Mouse (Mus musculus) lung, postnatal 0 days (tissue): ENCODE results near the gene Hmbs. TPM values are rescaled to one million over a fixed set of nuclear protein-coding genes. Genes with fewer than 3 reads are reported as not detected.

Experiments
- ATAC-seq: fragments of 200-750 bp; cut with Nextera tagmentation; 2 replicates; pipeline ENCODE4 v1.8.0; 2017; ENCODE audit warnings: moderate library complexity
- DNase-seq: peaks from one replicate; pipeline ENCODE4 v3.0.0-alpha.2; 2016; ENCODE audit warnings: low spot score
- H3K27ac ChIP-seq: fragments of 300-500 bp; sonication (generic); 2 replicates; pipeline ENCODE4 v1.5.1; 2014; ENCODE audit warnings: antibody characterized with exemption, mild to moderate bottlenecking, low read length, mixed read lengths
- H3K27me3 ChIP-seq: fragments of 300-500 bp; sonication (generic); replicated peaks from 2 replicates; pipeline ENCODE4 v1.6.1; 2014; ENCODE audit warnings: low read length, mixed read lengths; ENCODE audit not compliant: insufficient read depth
- H3K36me3 ChIP-seq: fragments of 300-500 bp; sonication (generic); 2 replicates; pipeline ENCODE4 v1.6.1; 2014; ENCODE audit warnings: low read length, mixed read lengths; ENCODE audit not compliant: insufficient read depth
- H3K4me1 ChIP-seq: fragments of 300-500 bp; sonication (generic); 2 replicates; pipeline ENCODE4 v1.6.1; 2014; ENCODE audit warnings: antibody characterized with exemption, low read depth, low read length, mixed read lengths; ENCODE audit not compliant: insufficient read depth
- H3K4me2 ChIP-seq: fragments of 300-500 bp; sonication (generic); replicated peaks from 2 replicates; pipeline ENCODE4 v1.6.1; 2014; ENCODE audit warnings: low read depth, mild to moderate bottlenecking, low read length, moderate library complexity, mixed read lengths
- H3K4me3 ChIP-seq: fragments of 300-500 bp; sonication (generic); 2 replicates; pipeline ENCODE4 v1.5.1; 2014; ENCODE audit warnings: low read depth, low read length
- H3K9ac ChIP-seq: fragments of 300-500 bp; sonication (generic); replicated peaks from 2 replicates; pipeline ENCODE4 v1.6.1; 2014; ENCODE audit warnings: low read depth, mild to moderate bottlenecking
- H3K9me3 ChIP-seq: fragments of 300-500 bp; sonication (generic); 2 replicates; pipeline ENCODE4 v1.6.1; 2016; ENCODE audit warnings: low read length, mixed read lengths
- CTCF ChIP-seq: IDR thresholded peaks from 2 replicates; pipeline ENCODE4 v1.5.1; 2016; ENCODE audit warnings: antibody characterized with exemption, mild to moderate bottlenecking
- EP300 ChIP-seq: IDR thresholded peaks from 2 replicates; pipeline ENCODE4 v1.6.1; 2016; ENCODE audit warnings: antibody characterized with exemption, mild to moderate bottlenecking, control low read depth
- WGBS: fragments of 180-500 bp; shearing (Covaris S2); extraction: QIAGEN DNeasy Blood & Tissue Kit; methylation state at CpG from one replicate; pipeline ENCODE4 v1.1.7; 2014; 5-methylcytosine and 5-hydroxymethylcytosine counted together
- polyA plus RNA-seq: library from polyadenylated mRNA; unstranded; fragments of >200 nt; fragmentation: Nextera tagmentation; extraction: Ambion mirVana; gene quantifications from 2 replicates; pipeline ENCODE4 v1.2.1, GENCODE M21; 2015

The Hmbs gene
- polyA plus RNA-seq, 1 experiment from 2014 or later, result 59.3 TPM

GRCm38 (mm10) chr9:44347621-44348020 lies 3.6 kb upstream of the Hmbs start:
- ATAC-seq (no peak), DNase-seq (no peak)
- no peaks in the 10 kb centered on the region for H3K27me3 ChIP-seq
- WGBS, result 74% methylated on average over 4 of the region's 4 CpGs
- H3K27ac ChIP-seq, result no peak overlapping the region
- H3K4me2 ChIP-seq, result no peak overlapping the region
- H3K9me3 ChIP-seq, result no peaks in the 10 kb centered on the region
- no peak overlapping the region for H3K4me3 ChIP-seq
- peaks cover 8% of the 10 kb centered on the region; the same call in 1 of the 2 replicates for H3K4me1 ChIP-seq
- H3K9ac ChIP-seq, result no peak overlapping the region
- no peak for TF ChIP-seq EP300
- no peak for TF ChIP-seq CTCF
- peaks cover 24% of the 10 kb centered on the region; the same call in 1 of the 2 replicates for H3K36me3 ChIP-seq

DNA sequence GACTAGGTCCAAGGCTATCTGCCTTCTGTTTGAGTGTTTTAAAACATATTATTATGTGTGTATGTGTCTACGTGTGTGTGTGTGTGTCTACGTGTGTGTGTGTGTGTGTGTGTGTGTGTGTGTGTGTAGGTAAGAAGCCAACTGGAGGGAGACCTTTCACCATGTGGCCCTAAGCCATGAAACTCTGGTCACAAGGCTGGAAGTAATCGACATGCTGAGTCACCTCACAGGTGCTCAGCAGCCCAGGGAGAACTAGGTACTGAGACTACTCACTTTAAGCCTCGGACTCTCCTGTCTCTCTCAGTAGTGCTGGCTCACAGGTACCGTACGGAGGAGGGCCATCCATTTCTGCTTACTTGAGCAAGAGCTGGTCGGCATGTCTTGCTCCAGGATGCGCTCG lies 3.1 kb upstream of the Hmbs start:
- WGBS, result 86% methylated on average over 9 of the region's 9 CpGs
- Histone ChIP-seq H3K4me1 (peaks cover 8% of the 10 kb centered on the region; the same call in 1 of the 2 replicates), H3K27me3 (no peaks in the 10 kb centered on the region), H3K36me3 (peaks cover 19% of the 10 kb centered on the region; the same call in 1 of the 2 replicates), H3K4me3 (no peak overlapping the region), H3K4me2 (no peak overlapping the region), H3K9me3 (no peaks in the 10 kb centered on the region), H3K9ac (no peak overlapping the region), H3K27ac (no peak overlapping the region)
- no peak for DNase-seq
- TF ChIP-seq EP300, result no peak
- TF ChIP-seq CTCF, result no peak
- no peak for ATAC-seq

DNA sequence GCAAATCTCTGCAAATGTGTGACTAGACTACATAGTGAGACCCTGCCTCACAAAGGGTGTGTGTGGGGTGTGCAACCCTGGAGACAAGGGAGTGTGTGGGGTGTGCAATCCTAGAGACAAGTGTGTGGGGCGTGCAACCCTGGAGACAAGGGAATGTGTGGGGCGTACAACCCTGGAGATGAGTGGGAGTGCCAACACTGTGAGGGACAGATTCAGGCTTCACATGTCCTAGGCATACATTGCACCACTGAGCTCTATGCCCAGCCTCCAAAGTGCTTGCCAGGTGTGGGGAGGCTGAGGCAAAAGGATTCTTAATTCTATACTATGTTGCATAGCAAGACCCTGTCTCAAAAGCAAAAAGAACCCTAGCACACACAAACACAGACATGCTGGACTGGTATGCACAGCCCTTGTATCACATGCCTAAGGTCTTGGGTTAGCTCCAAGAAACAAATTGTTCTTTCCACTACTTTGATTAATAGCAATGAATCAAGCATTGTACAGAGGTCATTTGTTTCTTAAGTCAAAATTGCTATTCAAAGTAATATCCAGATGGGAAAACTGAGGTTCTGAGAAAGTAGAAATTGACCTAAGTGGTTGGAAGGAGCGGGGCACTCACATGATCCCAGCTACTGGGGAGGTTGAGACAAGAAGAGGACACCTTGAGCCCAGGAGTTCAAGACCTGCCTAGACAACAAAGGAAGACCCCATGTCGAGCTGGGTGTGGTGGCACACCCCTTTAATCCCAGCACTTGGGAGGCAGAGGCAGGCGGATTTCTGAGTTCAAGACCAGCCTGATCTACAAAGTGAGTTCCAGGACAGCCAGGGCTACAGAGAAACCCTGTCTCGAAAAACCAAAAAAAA lies 1.8 kb upstream of the Hmbs start:
- WGBS, result 81% methylated on average over 5 of the region's 6 CpGs

DNA sequence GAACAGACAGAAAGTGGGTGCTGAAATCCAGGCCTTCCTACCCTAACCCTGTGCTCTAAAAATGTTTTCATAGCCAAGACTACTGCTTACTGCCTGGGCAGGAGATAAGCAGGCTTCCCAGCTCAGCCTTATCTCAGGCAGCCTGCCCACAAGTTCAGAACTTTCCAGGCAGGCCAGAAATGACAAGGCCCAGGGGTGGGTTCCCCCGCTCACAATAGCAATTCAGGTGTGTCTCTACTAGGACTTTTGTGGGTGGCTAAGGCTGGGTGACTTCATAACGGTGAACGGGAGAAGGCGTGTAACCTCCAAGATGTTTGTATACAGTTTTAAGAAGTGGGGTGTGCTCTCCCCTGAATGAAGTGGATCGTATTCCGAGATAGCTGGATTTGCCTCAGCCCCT lies 738 bp downstream of the Hmbs start:
- TF ChIP-seq EP300 (no peak), CTCF (no peak)
- Histone ChIP-seq H3K4me1 (peaks cover 8% of the 10 kb centered on the region; the same call in 1 of the 2 replicates), H3K9ac (peak overlapping the region; percentile 77), H3K4me3 (peak overlapping the region; percentile 77), H3K9me3 (no peaks in the 10 kb centered on the region), H3K36me3 (peaks cover 7% of the 10 kb centered on the region; the same call in 1 of the 2 replicates), H3K27me3 (no peaks in the 10 kb centered on the region), H3K4me2 (peak overlapping the region; percentile 62), H3K27ac (peak overlapping the region; percentile 95)
- DNase-seq (no peak), ATAC-seq (peak; percentile 7; the same call in 1 of the 2 replicates)
- WGBS, result 3% methylated on average over 6 of the region's 6 CpGs

More for the DNA sequence above, 1.8 kb upstream of the Hmbs start:
- no peaks in the 10 kb centered on the region for H3K27me3 ChIP-seq
- H3K36me3 ChIP-seq, result peaks cover 13% of the 10 kb centered on the region; the same call in 1 of the 2 replicates
- TF ChIP-seq EP300 (peak; percentile 14; the same call in 1 of the 2 replicates), CTCF (no peak)
- ATAC-seq (no peak), DNase-seq (peak; percentile 55)
- H3K9ac ChIP-seq, result no peak overlapping the region
- peaks cover 8% of the 10 kb centered on the region; the same call in 1 of the 2 replicates for H3K4me1 ChIP-seq
- H3K4me2 ChIP-seq, result no peak overlapping the region
- no peak overlapping the region for H3K27ac ChIP-seq
- no peaks in the 10 kb centered on the region for H3K9me3 ChIP-seq
- H3K4me3 ChIP-seq, result no peak overlapping the region

- Histone ChIP-seq H3K4me3 (no peak overlapping the region), H3K27ac (no peak overlapping the region; the same call in 1 of the 2 replicates), H3K9me3 (no peaks in the 10 kb centered on the region), H3K27me3 (no peaks in the 10 kb centered on the region), H3K4me1 (peaks cover 8% of the 10 kb centered on the region; the same call in 1 of the 2 replicates), H3K4me2 (peak overlapping the region; percentile 62; the same call in 1 of the 2 replicates), H3K36me3 (peaks cover 4% of the 10 kb centered on the region; the same call in 1 of the 2 replicates), H3K9ac (no peak overlapping the region)
- no peak for TF ChIP-seq CTCF
- TF ChIP-seq EP300, result no peak
- DNase-seq, result no peak
- no peak for ATAC-seq
- 77% methylated on average over 1 of the region's 1 CpGs for WGBS
These were observed 1.4 kb downstream of the Hmbs start for GRCm38 (mm10) chr9:44342605-44343004.

GRCm38 (mm10) chr9:44342173-44342572 lies 1.9 kb downstream of the Hmbs start:
- H3K9ac ChIP-seq, result no peak overlapping the region; the same call in 1 of the 2 replicates
- TF ChIP-seq EP300 (no peak), CTCF (no peak)
- no peaks in the 10 kb centered on the region for H3K9me3 ChIP-seq
- H3K27me3 ChIP-seq, result no peaks in the 10 kb centered on the region
- H3K4me1 ChIP-seq, result peaks cover 8% of the 10 kb centered on the region; the same call in 1 of the 2 replicates
- 61% methylated on average over 3 of the region's 3 CpGs for WGBS
- H3K27ac ChIP-seq, result no peak overlapping the region
- no peak for DNase-seq
- H3K36me3 ChIP-seq, result peaks cover 4% of the 10 kb centered on the region; the same call in 1 of the 2 replicates
- no peak overlapping the region for H3K4me2 ChIP-seq
- H3K4me3 ChIP-seq, result no peak overlapping the region
- no peak for ATAC-seq
